Mouse (Mus musculus) hindbrain, embryonic 16.5 days (tissue): ENCODE data around the gene Tnip3. TPM values are rescaled to one million over a fixed set of nuclear protein-coding genes. Genes with fewer than 3 reads are reported as not detected.

Experiments
- ATAC-seq: fragments of 200-750 bp; cut with Nextera tagmentation; 2 replicates; pipeline ENCODE4 v1.8.0; 2017; ENCODE audit warnings: moderate TSS enrichment, moderate library complexity
- H3K27ac ChIP-seq: fragments of 300-500 bp; sonication (generic); 2 replicates; pipeline ENCODE4 v1.5.1; 2014; ENCODE audit warnings: low read depth, mild to moderate bottlenecking, control low read depth, low read length, moderate library complexity
- H3K27me3 ChIP-seq: fragments of 300-500 bp; sonication (generic); replicated peaks from 2 replicates; pipeline ENCODE4 v1.6.1; 2014; ENCODE audit warnings: low read length; ENCODE audit not compliant: control insufficient read depth, insufficient read depth
- H3K36me3 ChIP-seq: fragments of 300-500 bp; sonication (generic); 2 replicates; pipeline ENCODE4 v1.6.1; 2014; ENCODE audit warnings: mild to moderate bottlenecking, low read length, moderate library complexity, mixed read lengths; ENCODE audit not compliant: control insufficient read depth, insufficient read depth
- H3K4me1 ChIP-seq: fragments of 300-500 bp; sonication (generic); 2 replicates; pipeline ENCODE4 v1.6.1; 2014; ENCODE audit warnings: low read depth, low read length; ENCODE audit not compliant: control insufficient read depth, insufficient read depth
- H3K4me2 ChIP-seq: fragments of 300-500 bp; sonication (generic); 2 replicates; pipeline ENCODE4 v1.6.1; 2014; ENCODE audit warnings: mild to moderate bottlenecking, low read length, control low read depth, moderate library complexity
- H3K4me3 ChIP-seq: fragments of 300-500 bp; sonication (generic); 2 replicates; pipeline ENCODE4 v1.5.1; 2014; ENCODE audit warnings: mild to moderate bottlenecking, low read length, control low read depth, moderate library complexity
- H3K9ac ChIP-seq: fragments of 300-500 bp; sonication (generic); 2 replicates; pipeline ENCODE4 v1.6.1; 2014; ENCODE audit warnings: low read depth, mild to moderate bottlenecking, control low read depth, low read length, moderate library complexity
- H3K9me3 ChIP-seq: fragments of 300-500 bp; sonication (generic); 2 replicates; pipeline ENCODE4 v1.6.1; 2014; ENCODE audit warnings: mild to moderate bottlenecking, low read length, moderate library complexity; ENCODE audit not compliant: control insufficient read depth
- WGBS: fragments of 180-500 bp; shearing (Covaris S2); extraction: QIAGEN DNeasy Blood & Tissue Kit; methylation state at CpG from one replicate; pipeline ENCODE4 v1.1.7; 2014; 5-methylcytosine and 5-hydroxymethylcytosine counted together
- polyA plus RNA-seq: library from polyadenylated mRNA; unstranded; fragments of >200 nt; fragmentation: Nextera tagmentation; extraction: Ambion mirVana; gene quantifications from 2 replicates; pipeline ENCODE4 v1.2.1, GENCODE M21; 2015

Gene Tnip3
- polyA plus RNA-seq, 1 experiment from 2014 or later: not detected

DNA sequence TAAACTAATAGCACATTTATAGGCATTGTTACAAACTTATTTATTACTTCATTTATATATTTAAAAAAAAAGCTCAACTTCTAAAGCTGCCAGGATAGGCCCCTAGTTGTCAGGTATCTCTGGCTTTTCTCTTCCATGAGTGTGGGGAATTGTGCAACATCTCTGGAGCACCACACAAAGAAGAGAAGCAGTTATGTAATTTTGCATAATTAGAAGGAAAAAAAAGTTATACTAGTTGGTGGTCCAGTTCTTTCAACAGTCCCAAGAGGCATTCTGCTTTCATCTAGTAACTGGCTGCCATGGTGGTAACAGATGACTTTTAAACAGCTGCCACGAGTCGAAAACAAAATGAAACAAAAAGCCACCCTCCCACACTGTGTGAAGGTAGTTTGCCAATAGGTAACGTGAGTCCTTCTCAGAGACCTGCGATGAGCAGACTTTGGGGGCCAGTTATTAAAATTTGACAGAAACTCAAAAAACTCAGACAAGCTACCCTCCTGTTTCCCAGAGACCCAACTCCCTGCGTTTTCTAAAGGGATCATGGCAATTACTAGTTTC is 12.3 kb downstream of the Tnip3 start:
- Histone ChIP-seq H3K27ac (no peak overlapping the region), H3K4me3 (no peak overlapping the region), H3K27me3 (no peaks in the 10 kb centered on the region), H3K9ac (no peak overlapping the region), H3K4me1 (no peaks in the 10 kb centered on the region), H3K9me3 (no peaks in the 10 kb centered on the region), H3K36me3 (no peaks in the 10 kb centered on the region), H3K4me2 (no peak overlapping the region)
- no peak for ATAC-seq
- 69% methylated on average over 5 of the region's 5 CpGs for WGBS

DNA sequence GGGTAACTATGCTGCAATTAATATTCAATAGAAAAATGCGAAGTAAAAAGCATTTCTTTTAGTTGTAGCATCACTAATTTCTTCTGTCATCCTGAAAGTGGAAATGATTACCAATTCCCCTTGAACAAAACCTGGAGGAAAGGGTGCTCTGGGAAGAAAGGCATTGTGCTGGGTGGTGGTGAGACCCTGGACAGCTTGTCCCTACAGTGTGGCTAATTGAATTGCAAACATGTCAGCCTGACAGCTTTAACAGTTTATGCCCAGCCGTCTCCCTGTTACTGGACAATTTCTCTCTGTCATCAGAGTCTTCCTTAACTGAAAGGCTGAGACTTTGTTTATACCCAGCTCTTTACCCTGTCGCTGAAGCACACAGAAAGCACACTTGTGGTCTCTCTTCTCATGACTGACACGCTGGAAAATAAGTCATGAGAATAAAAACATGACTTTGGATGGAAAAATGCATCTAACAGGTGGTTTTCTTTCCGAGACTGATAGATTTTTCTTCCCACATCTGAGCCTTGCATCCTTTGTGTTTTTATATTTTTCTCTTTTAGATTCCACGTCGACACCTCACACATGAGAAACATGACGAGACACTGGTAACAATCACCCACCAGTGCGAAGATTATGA is 13.0 kb downstream of the Tnip3 start:
- 62% methylated on average over 9 of the region's 9 CpGs for WGBS
- ATAC-seq: 0 out of 2 replicates have a peak, but pooled peaks have one; percentile 20

DNA sequence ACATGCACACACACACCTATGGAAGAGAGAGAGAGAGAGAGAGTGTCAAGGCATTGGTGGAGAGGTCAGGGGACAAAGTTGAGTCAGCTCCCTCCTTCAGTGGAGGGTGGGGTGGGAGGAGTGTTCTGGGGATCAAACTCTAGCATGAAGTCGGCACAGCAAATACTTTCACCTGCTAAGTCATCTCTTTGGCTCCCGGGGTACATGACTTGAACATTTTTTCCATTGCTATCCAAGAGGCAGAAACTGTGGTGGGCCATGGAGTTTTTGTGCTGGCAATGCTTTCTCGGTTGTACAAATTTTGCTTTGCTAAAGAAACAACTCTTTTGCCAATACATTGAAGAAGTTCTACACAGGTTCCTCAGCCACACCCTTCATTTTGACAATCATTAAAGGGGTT is 13.8 kb downstream of the Tnip3 start:
- H3K4me1 ChIP-seq: no peaks in the 10 kb centered on the region
- H3K27ac ChIP-seq: no peak overlapping the region
- H3K9ac ChIP-seq: no peak overlapping the region
- H3K36me3 ChIP-seq: no peaks in the 10 kb centered on the region
- no peak for ATAC-seq
- WGBS: 70% methylated on average over 3 of the region's 3 CpGs
- H3K4me3 ChIP-seq: no peak overlapping the region
- no peaks in the 10 kb centered on the region for H3K27me3 ChIP-seq
- H3K4me2 ChIP-seq: no peak overlapping the region
- no peaks in the 10 kb centered on the region for H3K9me3 ChIP-seq

More for the DNA sequence above, 13.0 kb downstream of the Tnip3 start:
- Histone ChIP-seq H3K4me2 (no peak overlapping the region), H3K27ac (no peak overlapping the region), H3K9ac (no peak overlapping the region), H3K27me3 (no peaks in the 10 kb centered on the region), H3K4me3 (no peak overlapping the region), H3K4me1 (no peaks in the 10 kb centered on the region), H3K9me3 (no peaks in the 10 kb centered on the region), H3K36me3 (no peaks in the 10 kb centered on the region)

DNA sequence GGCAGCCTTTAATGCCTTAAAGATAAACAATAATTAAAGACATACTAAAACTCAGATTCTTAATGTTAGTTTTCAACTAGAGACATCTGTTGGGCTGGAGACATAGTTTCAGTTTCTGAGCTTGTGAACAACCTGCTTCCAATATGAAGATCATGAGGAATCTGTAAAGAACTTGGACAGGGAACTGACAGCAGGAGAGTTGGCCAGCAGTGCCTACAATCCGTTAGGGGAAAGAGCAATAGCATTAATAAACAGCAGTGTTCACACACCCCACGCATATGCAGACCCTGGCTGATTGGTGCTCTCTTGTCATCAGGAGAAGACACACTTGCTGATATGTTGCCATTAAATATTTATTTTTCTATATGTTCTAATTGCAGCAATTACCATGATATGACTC is 15.0 kb downstream of the Tnip3 start:
- Histone ChIP-seq H3K27me3 (no peaks in the 10 kb centered on the region), H3K4me3 (no peak overlapping the region), H3K4me2 (no peak overlapping the region), H3K27ac (no peak overlapping the region), H3K36me3 (no peaks in the 10 kb centered on the region), H3K9me3 (no peaks in the 10 kb centered on the region), H3K4me1 (no peaks in the 10 kb centered on the region), H3K9ac (no peak overlapping the region)
- WGBS: 68% methylated on average over 2 of the region's 2 CpGs
- no peak for ATAC-seq

DNA sequence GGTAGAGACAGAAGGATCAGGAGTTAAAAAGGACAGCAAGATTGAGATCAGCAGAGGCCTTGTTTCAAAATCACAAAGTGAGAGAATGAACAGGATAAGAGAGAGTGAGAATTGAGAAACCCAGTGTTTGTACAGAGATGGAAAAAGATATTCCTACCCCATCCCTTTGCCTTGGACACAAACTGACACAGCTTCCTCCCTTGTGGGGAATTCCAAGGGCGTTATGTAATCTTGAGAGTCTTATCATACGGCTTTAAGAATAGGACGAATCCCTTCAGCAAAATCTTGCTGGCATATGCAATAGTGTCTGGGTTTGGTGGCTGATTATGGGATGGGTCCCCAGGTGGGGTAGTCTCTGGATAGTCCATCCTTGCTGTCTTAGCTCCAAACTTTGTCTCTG is 16.0 kb downstream of the Tnip3 start:
- H3K4me1 ChIP-seq: no peaks in the 10 kb centered on the region
- no peak overlapping the region for H3K27ac ChIP-seq
- WGBS: 79% methylated on average over 3 of the region's 3 CpGs
- no peaks in the 10 kb centered on the region for H3K9me3 ChIP-seq
- no peak overlapping the region for H3K4me3 ChIP-seq
- H3K36me3 ChIP-seq: no peaks in the 10 kb centered on the region
- no peak for ATAC-seq
- no peak overlapping the region for H3K4me2 ChIP-seq
- no peak overlapping the region for H3K9ac ChIP-seq
- no peaks in the 10 kb centered on the region for H3K27me3 ChIP-seq

DNA sequence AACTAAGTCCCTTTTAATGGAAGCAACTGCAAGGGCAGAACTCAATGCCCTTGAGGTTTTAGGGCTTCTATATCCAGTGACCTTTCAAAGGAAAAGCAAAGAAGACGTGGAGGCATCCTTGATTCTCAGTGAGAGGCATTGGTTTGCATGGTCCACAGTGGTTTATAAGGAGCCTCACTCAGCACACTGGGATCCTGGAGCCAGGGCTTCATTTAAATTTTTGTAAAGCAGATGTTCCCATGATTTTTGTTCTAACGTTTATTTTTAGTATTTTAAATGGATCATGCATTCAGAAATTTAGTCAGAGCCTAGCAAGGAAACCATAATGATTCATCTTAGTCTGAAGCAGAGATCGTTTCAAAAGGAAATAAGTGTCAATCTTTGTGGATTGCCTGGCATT is 17.3 kb downstream of the Tnip3 start:
- H3K4me3 ChIP-seq: no peak overlapping the region
- no peak for ATAC-seq
- H3K9ac ChIP-seq: no peak overlapping the region
- no peak overlapping the region for H3K4me2 ChIP-seq
- H3K4me1 ChIP-seq: no peaks in the 10 kb centered on the region
- H3K9me3 ChIP-seq: no peaks in the 10 kb centered on the region
- H3K27ac ChIP-seq: no peak overlapping the region
- H3K36me3 ChIP-seq: no peaks in the 10 kb centered on the region
- H3K27me3 ChIP-seq: no peaks in the 10 kb centered on the region
- 48% methylated on average over 3 of the region's 3 CpGs for WGBS

DNA sequence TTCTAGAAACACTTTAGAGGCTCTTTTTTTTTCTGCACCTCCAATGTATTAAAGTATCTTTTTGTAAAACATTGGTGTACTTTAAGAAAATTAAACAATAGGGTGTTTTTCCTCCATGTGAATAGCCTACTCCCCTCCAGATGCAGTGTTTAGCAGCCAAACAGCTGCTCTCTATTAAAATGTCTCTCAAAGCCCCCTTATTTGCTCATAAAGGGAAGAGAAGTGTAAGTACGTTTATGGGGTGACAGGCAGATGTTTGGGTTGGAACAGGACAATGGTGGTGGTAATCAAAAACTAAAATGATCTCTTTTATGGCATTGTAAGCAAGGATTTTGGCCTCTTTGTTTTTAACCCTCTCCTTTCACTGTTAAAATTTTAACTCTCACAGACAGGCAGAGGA is 17.8 kb downstream of the Tnip3 start:
- Histone ChIP-seq H3K27ac (no peak overlapping the region), H3K4me1 (no peaks in the 10 kb centered on the region), H3K9ac (no peak overlapping the region), H3K9me3 (no peaks in the 10 kb centered on the region), H3K27me3 (no peaks in the 10 kb centered on the region), H3K4me3 (no peak overlapping the region), H3K4me2 (no peak overlapping the region), H3K36me3 (no peaks in the 10 kb centered on the region)
- ATAC-seq: no peak
- WGBS: 33% methylated on average over 1 of the region's 1 CpGs

DNA sequence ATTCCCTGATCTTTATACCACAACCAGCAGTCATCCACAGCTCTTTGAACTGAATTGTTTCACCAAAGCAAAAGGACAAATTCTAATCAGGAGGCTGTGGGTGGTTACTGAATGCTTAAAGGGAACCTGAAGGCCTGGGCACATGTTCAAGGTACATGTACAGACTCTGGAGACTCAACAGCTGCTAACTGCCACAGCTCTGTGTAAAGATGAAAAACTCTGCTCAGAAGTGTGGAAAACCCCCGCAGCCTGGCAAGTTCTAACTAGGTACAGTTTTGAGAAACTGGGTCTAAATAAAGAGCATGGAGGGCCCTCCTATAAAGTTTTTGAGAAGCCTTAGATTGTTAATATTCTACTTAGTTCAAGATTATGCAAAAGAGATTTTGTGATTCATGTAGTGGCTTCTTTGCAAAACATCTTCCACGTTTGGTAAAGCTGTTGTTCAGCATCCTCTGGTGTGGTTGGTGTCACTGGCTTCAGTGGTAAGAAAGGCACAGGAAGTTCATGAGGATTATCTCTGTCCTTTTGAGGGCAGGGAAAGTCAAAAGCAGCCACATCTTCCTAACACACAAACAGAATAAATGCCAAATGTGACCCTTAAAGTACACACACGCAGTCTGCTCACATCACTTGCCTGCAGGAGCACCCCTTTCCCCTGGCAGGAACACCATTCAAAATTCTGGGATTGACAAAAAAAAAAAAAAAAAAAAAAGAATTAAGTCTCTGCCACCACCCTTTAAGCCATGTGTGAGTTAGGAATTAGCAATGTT is 39.0 kb downstream of the Tnip3 start:
- ATAC-seq: no peak
- H3K9ac ChIP-seq: no peak overlapping the region

DNA sequence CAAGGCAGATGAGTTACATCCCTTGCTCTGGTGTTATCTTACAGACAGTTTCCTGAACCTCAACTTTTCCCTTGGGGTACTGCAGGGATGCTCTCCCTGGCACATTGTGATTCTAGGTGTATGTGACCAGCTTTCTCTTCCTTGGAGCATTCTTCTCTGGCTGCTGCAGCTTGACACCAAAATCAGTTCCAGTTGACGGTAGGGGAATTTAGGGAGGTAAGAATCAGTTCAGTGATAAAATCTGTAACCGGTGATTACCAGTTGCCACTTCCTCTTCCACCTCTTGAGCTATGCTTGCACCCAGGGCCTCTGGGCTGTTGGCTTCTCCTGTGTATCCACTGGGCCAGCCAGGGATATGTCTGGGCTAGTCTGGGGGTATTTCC is 39.5 kb downstream of the Tnip3 start:
- 83% methylated on average over 2 of the region's 2 CpGs for WGBS
- Histone ChIP-seq H3K4me3 (no peak overlapping the region), H3K4me1 (no peaks in the 10 kb centered on the region), H3K9ac (no peak overlapping the region), H3K9me3 (no peaks in the 10 kb centered on the region), H3K4me2 (no peak overlapping the region), H3K27me3 (no peaks in the 10 kb centered on the region), H3K36me3 (no peaks in the 10 kb centered on the region), H3K27ac (no peak overlapping the region)
- ATAC-seq: no peak

More for the DNA sequence above, 39.0 kb downstream of the Tnip3 start:
- Histone ChIP-seq H3K4me2 (no peak overlapping the region), H3K4me3 (no peak overlapping the region), H3K9me3 (no peaks in the 10 kb centered on the region), H3K27ac (no peak overlapping the region), H3K4me1 (no peaks in the 10 kb centered on the region), H3K36me3 (no peaks in the 10 kb centered on the region), H3K27me3 (no peaks in the 10 kb centered on the region)
- WGBS: 76% methylated on average over 3 of the region's 3 CpGs
